Mouse (Mus musculus) macrophage (primary cell): ENCODE results near the gene Acsl1. TPM values are rescaled to one million over a fixed set of nuclear protein-coding genes. Genes with fewer than 3 reads are reported as not detected.

Experiments
- H3K27ac ChIP-seq: fragments of 350-480 bp; formaldehyde crosslinking; 2 replicates; pipeline ENCODE4 v1.9.0; 2021
- H3K36me3 ChIP-seq: fragments of 350-480 bp; formaldehyde crosslinking; 2 replicates; pipeline ENCODE4 v1.9.0; 2021; ENCODE audit errors: inconsistent target
- H3K4me3 ChIP-seq: fragments of 350-480 bp; formaldehyde crosslinking; 2 replicates; pipeline ENCODE4 v1.9.0; 2021; ENCODE audit errors: inconsistent target
- H3K79me2 ChIP-seq: fragments of 350-480 bp; formaldehyde crosslinking; 2 replicates; pipeline ENCODE4 v1.9.0; 2021; ENCODE audit errors: inconsistent target
- WGBS: methylation state at CpG from one replicate; pipeline ENCODE4 v1.1.7; 2026; ENCODE audit warnings: inconsistent platforms; ENCODE audit not compliant: missing documents; 5-methylcytosine and 5-hydroxymethylcytosine counted together
- polyA plus RNA-seq: library from polyadenylated mRNA; stranded (reverse); fragments of 250-400 nt; gene quantifications from 3 replicates; pipeline ENCODE4 v1.2.4, GENCODE M21; 2018; ENCODE audit warnings: inconsistent platforms

The Acsl1 gene
- polyA plus RNA-seq, 1 experiment from 2014 or later, result 22.9 TPM

- peaks cover 23% of the 10 kb centered on the region for H3K36me3 ChIP-seq
- no peaks in the 10 kb centered on the region for H3K79me2 ChIP-seq
- 45% methylated on average over 14 of the region's 14 CpGs for WGBS
- H3K27ac ChIP-seq, result 0 out of 2 replicates have a peak overlapping the region, but pooled peaks have one; percentile 7
- no peak overlapping the region for H3K4me3 ChIP-seq
Measured at GRCm38 (mm10) chr8:46508488-46509395, 37.9 kb downstream of the Acsl1 start.

- no peaks in the 10 kb centered on the region for H3K79me2 ChIP-seq
- H3K36me3 ChIP-seq, result peaks cover 30% of the 10 kb centered on the region
- no peak overlapping the region for H3K27ac ChIP-seq
- 88% methylated on average over 3 of the region's 3 CpGs for WGBS
- no peak overlapping the region for H3K4me3 ChIP-seq
Measured at GRCm38 (mm10) chr8:46509474-46509873, 38.6 kb downstream of the Acsl1 start.

- peaks cover 41% of the 10 kb centered on the region for H3K36me3 ChIP-seq
- H3K79me2 ChIP-seq, result no peaks in the 10 kb centered on the region
- WGBS, result 87% methylated on average over 9 of the region's 9 CpGs
- H3K4me3 ChIP-seq, result no peak overlapping the region
- no peak overlapping the region for H3K27ac ChIP-seq
Measured at GRCm38 (mm10) chr8:46511336-46511735, 40.5 kb downstream of the Acsl1 start.

GRCm38 (mm10) chr8:46512538-46512937, 41.7 kb downstream of the Acsl1 start:
- Histone ChIP-seq H3K79me2 (no peaks in the 10 kb centered on the region), H3K36me3 (peaks cover 41% of the 10 kb centered on the region), H3K27ac (no peak overlapping the region), H3K4me3 (no peak overlapping the region)
- 78% methylated on average over 8 of the region's 8 CpGs for WGBS

- H3K79me2 ChIP-seq, result no peaks in the 10 kb centered on the region
- no peak overlapping the region for H3K27ac ChIP-seq
- no peak overlapping the region for H3K4me3 ChIP-seq
- peaks cover 52% of the 10 kb centered on the region for H3K36me3 ChIP-seq
- 100% methylated on average over 1 of the region's 1 CpGs for WGBS
Measured at GRCm38 (mm10) chr8:46514027-46514426, 43.2 kb downstream of the Acsl1 start.

GRCm38 (mm10) chr8:46520667-46521066, 49.8 kb downstream of the Acsl1 start:
- Histone ChIP-seq H3K79me2 (no peaks in the 10 kb centered on the region), H3K36me3 (peaks cover 48% of the 10 kb centered on the region), H3K27ac (no peak overlapping the region), H3K4me3 (no peak overlapping the region)
- 35% methylated on average over 6 of the region's 6 CpGs for WGBS

- H3K27ac ChIP-seq, result no peak overlapping the region
- H3K79me2 ChIP-seq, result no peaks in the 10 kb centered on the region
- WGBS, result 99% methylated on average over 8 of the region's 8 CpGs
- H3K36me3 ChIP-seq, result peaks cover 50% of the 10 kb centered on the region
- H3K4me3 ChIP-seq, result no peak overlapping the region
Measured at GRCm38 (mm10) chr8:46526098-46526497, 55.3 kb downstream of the Acsl1 start.

GRCm38 (mm10) chr8:46526821-46527220, 56.0 kb downstream of the Acsl1 start:
- H3K79me2 ChIP-seq, result no peaks in the 10 kb centered on the region
- no peak overlapping the region for H3K27ac ChIP-seq
- H3K4me3 ChIP-seq, result no peak overlapping the region
- peaks cover 50% of the 10 kb centered on the region for H3K36me3 ChIP-seq
- WGBS, result 93% methylated on average over 10 of the region's 10 CpGs

- WGBS, result 96% methylated on average over 3 of the region's 4 CpGs
- Histone ChIP-seq H3K79me2 (no peaks in the 10 kb centered on the region), H3K36me3 (peaks cover 55% of the 10 kb centered on the region; the same call in 1 of the 2 replicates), H3K4me3 (no peak overlapping the region), H3K27ac (no peak overlapping the region)
Measured at GRCm38 (mm10) chr8:46529508-46529907, 58.7 kb downstream of the Acsl1 start.

- Histone ChIP-seq H3K27ac (no peak overlapping the region), H3K36me3 (peaks cover 57% of the 10 kb centered on the region), H3K79me2 (no peaks in the 10 kb centered on the region), H3K4me3 (no peak overlapping the region)
- WGBS, result 86% methylated on average over 4 of the region's 4 CpGs
Measured at GRCm38 (mm10) chr8:46530541-46530940, 59.7 kb downstream of the Acsl1 start.

GRCm38 (mm10) chr8:46533926-46534325, 63.1 kb downstream of the Acsl1 start:
- Histone ChIP-seq H3K27ac (no peak overlapping the region), H3K36me3 (peaks cover 48% of the 10 kb centered on the region), H3K4me3 (no peak overlapping the region), H3K79me2 (no peaks in the 10 kb centered on the region)
- 11% methylated on average over 7 of the region's 7 CpGs for WGBS

- H3K27ac ChIP-seq, result no peak overlapping the region
- peaks cover 14% of the 10 kb centered on the region for H3K36me3 ChIP-seq
- 80% methylated on average over 5 of the region's 5 CpGs for WGBS
- H3K79me2 ChIP-seq, result no peaks in the 10 kb centered on the region
- H3K4me3 ChIP-seq, result no peak overlapping the region
Measured at GRCm38 (mm10) chr8:46539701-46540100, 68.9 kb downstream of the Acsl1 start.

- Histone ChIP-seq H3K4me3 (no peak overlapping the region), H3K36me3 (no peaks in the 10 kb centered on the region), H3K79me2 (no peaks in the 10 kb centered on the region), H3K27ac (no peak overlapping the region)
- 69% methylated on average over 7 of the region's 7 CpGs for WGBS
Measured at GRCm38 (mm10) chr8:46543191-46543590, 72.4 kb downstream of the Acsl1 start.

- no peak overlapping the region for H3K27ac ChIP-seq
Measured at GRCm38 (mm10) chr8:46543662-46544061, 72.8 kb downstream of the Acsl1 start.

GRCm38 (mm10) chr8:46545854-46546253, 75.0 kb downstream of the Acsl1 start:
- Histone ChIP-seq H3K79me2 (no peaks in the 10 kb centered on the region), H3K4me3 (no peak overlapping the region), H3K27ac (no peak overlapping the region), H3K36me3 (no peaks in the 10 kb centered on the region)
- 83% methylated on average over 4 of the region's 5 CpGs for WGBS

More at GRCm38 (mm10) chr8:46543662-46544061, 72.8 kb downstream of the Acsl1 start:
- Histone ChIP-seq H3K79me2 (no peaks in the 10 kb centered on the region), H3K4me3 (no peak overlapping the region), H3K36me3 (no peaks in the 10 kb centered on the region)
- WGBS, result 75% methylated on average over 6 of the region's 6 CpGs
